Comparison of ENCODE assay signal across 20 mouse cellular contexts in the genomic region with DNA sequence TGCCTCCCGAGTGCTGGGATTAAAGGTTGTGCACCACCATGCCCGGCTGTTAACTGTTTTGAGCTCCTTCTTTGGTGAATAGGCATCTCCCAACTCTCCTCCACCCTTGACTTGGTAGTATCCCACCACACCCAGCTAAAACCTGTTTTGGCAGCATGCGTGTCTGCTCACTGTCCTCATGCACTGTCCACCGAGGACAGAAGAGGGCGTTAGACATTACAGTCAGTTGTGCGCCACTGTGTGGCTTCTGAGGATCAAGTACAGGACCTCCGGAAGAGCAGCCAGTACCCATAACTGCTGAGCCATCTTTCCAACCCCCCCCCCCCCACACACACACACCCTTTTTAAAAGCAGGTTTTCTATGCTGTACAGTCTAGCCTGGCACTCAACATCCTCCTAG. TPM values are rescaled to one million over a fixed set of nuclear protein-coding genes. Genes with fewer than 3 reads are reported as not detected.
DNase-seq lines count a peak whose midpoint lies in the region; ATAC-seq and TF ChIP-seq lines count a peak whose summit lies in the region.
"Had no signal": no experiment of that assay in that cellular context is flagged by ENCODE, and none has a peak within 500 bp of the region (broad histone marks: within the 10 kb centered on the region; RNA-seq: fewer than 3 reads in every experiment).

No protein-coding gene starts in this region.

- no peak overlapping the region for H3K4me2 ChIP-seq in kidney, postnatal 0 days (ENCODE audit: low read length)
- H3K4me2 ChIP-seq in kidney, embryonic 16.5 days (replicated peaks; ENCODE audit: low read depth, low read length), result no peak overlapping the region
- no peak overlapping the region for H3K4me2 ChIP-seq in midbrain, embryonic 11.5 days
- no peak overlapping the region for H3K4me2 ChIP-seq in midbrain, embryonic 13.5 days (replicated peaks)
- H3K4me2 ChIP-seq: embryonic facial prominence, embryonic 15.5 days; forebrain, embryonic 13.5 days; neural tube, embryonic 15.5 days had no signal

- H3K27ac ChIP-seq in heart, adult 2 months, result no peak overlapping the region
- no peak overlapping the region for H3K27ac ChIP-seq in kidney, postnatal 0 days
- H3K27ac ChIP-seq in kidney, embryonic 16.5 days (ENCODE audit: low read length), result no peak overlapping the region
- no peak overlapping the region for H3K27ac ChIP-seq in midbrain, embryonic 11.5 days (ENCODE audit: low read depth, low read length)
- no peak overlapping the region for H3K27ac ChIP-seq in midbrain, embryonic 13.5 days
- H3K27ac ChIP-seq: embryonic facial prominence, embryonic 15.5 days; forebrain, embryonic 13.5 days had no signal

- no peak for ATAC-seq in kidney, postnatal 0 days (replicated peaks; ENCODE audit: low FRiP score, low read depth)
- no peak for ATAC-seq in kidney, embryonic 16.5 days (ENCODE audit: low FRiP score, low TSS enrichment)
- no peak for ATAC-seq in midbrain, embryonic 11.5 days (ENCODE audit: low FRiP score)
- ATAC-seq in midbrain, embryonic 13.5 days, result no peak
- ATAC-seq: forebrain, embryonic 13.5 days; inflammation-experienced regulatory T-cells, adult 6 months; Patski had no signal

- DNase-seq in heart, adult 2 months, result no peak
- DNase-seq in heart, postnatal 14 days, result no peak
- DNase-seq in kidney, postnatal 0 days (ENCODE audit: low spot score), result no peak
- DNase-seq in midbrain, embryonic 11.5 days (ENCODE audit: low spot score, missing footprints), result peak; percentile 73
- peak; percentile 63 for DNase-seq in ZHBTc4 (ENCODE audit: low read depth, low spot score)
- no peak for DNase-seq in frontal cortex, postnatal 14 days (ENCODE audit: low spot score in 2 of 2)
- DNase-seq: adrenal gland, adult 2 months; cerebellum, adult 2 months; heart, postnatal 10 days; right cerebral cortex, adult 18-20 months had no signal

- TF ChIP-seq EP300 in heart, adult 2 months (IDR thresholded peaks at IDR 0.05; ENCODE audit: insufficient read depth, low read depth, low read length), result no peak

- H3K79me2 ChIP-seq in heart, adult 2 months (replicated peaks; ENCODE audit: control insufficient read depth, insufficient read depth, low read length), result no peaks in the 10 kb centered on the region

- H3K9ac ChIP-seq in heart, adult 2 months (ENCODE audit: low read depth, low read length), result no peak overlapping the region
- H3K9ac ChIP-seq in kidney, postnatal 0 days (ENCODE audit: low read depth, low read length), result no peak overlapping the region
- H3K9ac ChIP-seq in kidney, embryonic 16.5 days (replicated peaks; ENCODE audit: low read length), result no peak overlapping the region
- no peak overlapping the region for H3K9ac ChIP-seq in midbrain, embryonic 11.5 days (ENCODE audit: low read length)
- H3K9ac ChIP-seq in midbrain, embryonic 13.5 days (replicated peaks), result no peak overlapping the region
- H3K9ac ChIP-seq: embryonic facial prominence, embryonic 15.5 days; forebrain, embryonic 13.5 days; neural tube, embryonic 15.5 days had no signal

- no peak for TF ChIP-seq POLR2A in heart, adult 2 months (IDR thresholded peaks at IDR 0.05; ENCODE audit: insufficient read depth, low read depth, low read length)

- H3K9me3 ChIP-seq in kidney, postnatal 0 days (replicated peaks; ENCODE audit: low read length), result no peaks in the 10 kb centered on the region
- H3K9me3 ChIP-seq in kidney, embryonic 16.5 days (ENCODE audit: low read length), result no peaks in the 10 kb centered on the region
- H3K9me3 ChIP-seq in midbrain, embryonic 11.5 days (ENCODE audit: control insufficient read depth, low read length), result no peaks in the 10 kb centered on the region
- no peaks in the 10 kb centered on the region for H3K9me3 ChIP-seq in midbrain, embryonic 13.5 days
- H3K9me3 ChIP-seq: embryonic facial prominence, embryonic 15.5 days; forebrain, embryonic 13.5 days; neural tube, embryonic 15.5 days had no signal

- H3K27me3 ChIP-seq in heart, adult 2 months (ENCODE audit: control insufficient read depth, insufficient read depth, low read length), result peaks cover 2% of the 10 kb centered on the region
- H3K27me3 ChIP-seq in kidney, postnatal 0 days (ENCODE audit: insufficient read depth, low read length), result no peaks in the 10 kb centered on the region
- H3K27me3 ChIP-seq in kidney, embryonic 16.5 days (ENCODE audit: insufficient read depth, low read length), result no peaks in the 10 kb centered on the region
- peaks cover 15% of the 10 kb centered on the region for H3K27me3 ChIP-seq in midbrain, embryonic 11.5 days (ENCODE audit: control insufficient read depth, insufficient read depth, low read length)
- peaks cover 31% of the 10 kb centered on the region for H3K27me3 ChIP-seq in midbrain, embryonic 13.5 days
- H3K27me3 ChIP-seq: Patski had no signal

- TF ChIP-seq CTCF in heart, adult 2 months (IDR thresholded peaks at IDR 0.05), result peak; percentile 26; the same call in 1 of the 2 replicates
- TF ChIP-seq CTCF in kidney, postnatal 0 days (IDR thresholded peaks at IDR 0.05; ENCODE audit: low read depth), result peak; percentile 47

- no peak overlapping the region for H3K4me3 ChIP-seq in heart, adult 2 months
- no peak overlapping the region for H3K4me3 ChIP-seq in kidney, postnatal 0 days (replicated peaks; ENCODE audit: low read depth, low read length)
- H3K4me3 ChIP-seq in kidney, embryonic 16.5 days (ENCODE audit: low read length), result no peak overlapping the region
- H3K4me3 ChIP-seq in midbrain, embryonic 11.5 days (ENCODE audit: low read depth, low read length), result no peak overlapping the region
- H3K4me3 ChIP-seq in midbrain, embryonic 13.5 days (replicated peaks), result no peak overlapping the region
- H3K4me3 ChIP-seq: embryonic facial prominence, embryonic 15.5 days; forebrain, embryonic 13.5 days; neural tube, embryonic 15.5 days had no signal

- WGBS in heart, adult 2 months, result 56% methylated on average over 7 of the region's 7 CpGs
- WGBS in kidney, postnatal 0 days, result 72% methylated on average over 6 of the region's 7 CpGs
- WGBS in kidney, embryonic 16.5 days, result 65% methylated on average over 7 of the region's 7 CpGs
- 75% methylated on average over 6 of the region's 7 CpGs for WGBS in midbrain, embryonic 11.5 days
- 63% methylated on average over 7 of the region's 7 CpGs for WGBS in midbrain, embryonic 13.5 days

- intact Hi-C loops in heart, adult 2 months (cut with DNase I), result no loop called here
- intact Hi-C loops in heart, postnatal 14 days (cut with DNase I), result loop anchor here (5.0 kb wide), 1 partner anchor 113 kb away; no protein-coding TSS in a partner anchor

- peaks cover 8% of the 10 kb centered on the region for H3K4me1 ChIP-seq in heart, adult 2 months (ENCODE audit: control insufficient read depth, insufficient read depth, low read length)
- peaks cover 15% of the 10 kb centered on the region for H3K4me1 ChIP-seq in kidney, postnatal 0 days (replicated peaks; ENCODE audit: insufficient read depth, low read length)
- peaks cover 31% of the 10 kb centered on the region for H3K4me1 ChIP-seq in kidney, embryonic 16.5 days (ENCODE audit: insufficient read depth, low read length)
- H3K4me1 ChIP-seq in midbrain, embryonic 11.5 days (ENCODE audit: control insufficient read depth, insufficient read depth, low read length), result peaks cover 24% of the 10 kb centered on the region
- H3K4me1 ChIP-seq in midbrain, embryonic 13.5 days (replicated peaks), result peaks cover 34% of the 10 kb centered on the region

- no peaks in the 10 kb centered on the region for H3K36me3 ChIP-seq in heart, adult 2 months (ENCODE audit: control insufficient read depth, insufficient read depth, low read length)
- H3K36me3 ChIP-seq in kidney, postnatal 0 days (ENCODE audit: insufficient read depth, low read length), result no peaks in the 10 kb centered on the region
- no peaks in the 10 kb centered on the region for H3K36me3 ChIP-seq in kidney, embryonic 16.5 days (ENCODE audit: insufficient read depth, low read length)
- no peaks in the 10 kb centered on the region for H3K36me3 ChIP-seq in midbrain, embryonic 11.5 days (ENCODE audit: control insufficient read depth, insufficient read depth, low read length)
- H3K36me3 ChIP-seq in midbrain, embryonic 13.5 days, result no peaks in the 10 kb centered on the region
- H3K36me3 ChIP-seq: embryonic facial prominence, embryonic 15.5 days; neural tube, embryonic 15.5 days had no signal

RNA-seq across cellular contexts. Expression of a gene that starts 3.7 kb away (rescaled TPM):
- total RNA-seq in heart, adult 2 months (2021), result under 1 TPM in 1 of 2 experiments, not detected in 1; 0.45 TPM
- polyA plus RNA-seq in heart, adult 2 months (2012; rRNA removed), result 0.64 TPM in 1 of 2 replicates, not detected in the other
- total RNA-seq in heart, postnatal 14 days (2021), result not detected
- polyA plus RNA-seq in kidney, postnatal 0 days (2015; fragmentation: Nextera tagmentation; extraction: Ambion mirVana), result 0.37 and 0.78 TPM in 2 replicates
- 0.35 TPM in 1 of 2 replicates, not detected in the other for polyA plus RNA-seq in kidney, embryonic 16.5 days (2015; fragmentation: Nextera tagmentation; extraction: Ambion mirVana)
- polyA plus RNA-seq in midbrain, embryonic 11.5 days (2014; fragmentation: Nextera tagmentation; extraction: Ambion mirVana), result not detected in 2 replicates
- polyA plus RNA-seq in midbrain, embryonic 13.5 days (2015; fragmentation: Nextera tagmentation; extraction: Ambion mirVana), result not detected in 2 replicates
- total RNA-seq: adrenal gland, adult 2 months; gastrocnemius, adult 8-10 months; heart, postnatal 10 days; left cerebral cortex, postnatal 36 days; megakaryocyte, adult 5-6 weeks had no signal
- polyA plus RNA-seq: embryonic facial prominence, embryonic 15.5 days; forebrain, embryonic 13.5 days; inflammation-experienced regulatory T-cells, adult 6 months; Patski had no signal

RNA-seq across cellular contexts. Expression of a gene that starts 3.9 kb away (rescaled TPM):
- total RNA-seq in heart, adult 2 months (2021), result not detected
- polyA plus RNA-seq in heart, adult 2 months (2012; rRNA removed), result 0.14 TPM in 1 of 2 replicates, not detected in the other
- not detected for total RNA-seq in heart, postnatal 14 days (2021)
- 0.10 TPM in 1 of 2 replicates, not detected in the other for polyA plus RNA-seq in kidney, postnatal 0 days (2015; fragmentation: Nextera tagmentation; extraction: Ambion mirVana)
- polyA plus RNA-seq in kidney, embryonic 16.5 days (2015; fragmentation: Nextera tagmentation; extraction: Ambion mirVana), result not detected in 2 replicates
- polyA plus RNA-seq in midbrain, embryonic 11.5 days (2014; fragmentation: Nextera tagmentation; extraction: Ambion mirVana), result not detected in 2 replicates
- 0.16 and 0.26 TPM in 2 replicates for polyA plus RNA-seq in midbrain, embryonic 13.5 days (2015; fragmentation: Nextera tagmentation; extraction: Ambion mirVana)
- total RNA-seq: adrenal gland, adult 2 months; gastrocnemius, adult 8-10 months; heart, postnatal 10 days; megakaryocyte, adult 5-6 weeks had no signal
- polyA plus RNA-seq: adrenal gland, adult 2 months; embryonic facial prominence, embryonic 15.5 days; forebrain, embryonic 13.5 days; inflammation-experienced regulatory T-cells, adult 6 months; Patski had no signal

RNA-seq across cellular contexts. Expression of a gene that starts 18.7 kb away (rescaled TPM):
- total RNA-seq in heart, adult 2 months (2021), result 1 to 10 TPM; 3.5 to 5.1 TPM
- polyA plus RNA-seq in heart, adult 2 months (2012; rRNA removed), result 5.1 and 7.0 TPM in 2 replicates
- total RNA-seq in heart, postnatal 14 days (2021), result 10 to 100 TPM; 13.6 to 23.8 TPM
- polyA plus RNA-seq in kidney, postnatal 0 days (2015; fragmentation: Nextera tagmentation; extraction: Ambion mirVana), result 613 and 625 TPM in 2 replicates
- polyA plus RNA-seq in kidney, embryonic 16.5 days (2015; fragmentation: Nextera tagmentation; extraction: Ambion mirVana), result 761 and 859 TPM in 2 replicates
- 1,816 and 1,974 TPM in 2 replicates for polyA plus RNA-seq in midbrain, embryonic 11.5 days (2014; fragmentation: Nextera tagmentation; extraction: Ambion mirVana)
- 1,749 and 1,885 TPM in 2 replicates for polyA plus RNA-seq in midbrain, embryonic 13.5 days (2015; fragmentation: Nextera tagmentation; extraction: Ambion mirVana)

RNA-seq across cellular contexts. Expression of a gene that starts 33.3 kb away (rescaled TPM):
- 10 to 100 TPM; 48.8 to 50.3 TPM for total RNA-seq in heart, adult 2 months (2021)
- polyA plus RNA-seq in heart, adult 2 months (2012; rRNA removed), result 21.3 and 25.0 TPM in 2 replicates
- total RNA-seq in heart, postnatal 14 days (2021), result 10 to 100 TPM; 39.6 to 43.9 TPM
- 25.6 and 27.8 TPM in 2 replicates for polyA plus RNA-seq in kidney, postnatal 0 days (2015; fragmentation: Nextera tagmentation; extraction: Ambion mirVana)
- 31.8 and 33.6 TPM in 2 replicates for polyA plus RNA-seq in kidney, embryonic 16.5 days (2015; fragmentation: Nextera tagmentation; extraction: Ambion mirVana)
- polyA plus RNA-seq in midbrain, embryonic 11.5 days (2014; fragmentation: Nextera tagmentation; extraction: Ambion mirVana), result 23.3 and 23.7 TPM in 2 replicates
- 34.0 and 36.7 TPM in 2 replicates for polyA plus RNA-seq in midbrain, embryonic 13.5 days (2015; fragmentation: Nextera tagmentation; extraction: Ambion mirVana)

RNA-seq across cellular contexts. Expression of a gene that starts 47.8 kb away (rescaled TPM):
- 10 to 100 TPM; 15.7 to 16.1 TPM for total RNA-seq in heart, adult 2 months (2021)
- polyA plus RNA-seq in heart, adult 2 months (2012; rRNA removed), result 17.9 and 35.2 TPM in 2 replicates
- total RNA-seq in heart, postnatal 14 days (2021), result 10 to 100 TPM; 23.9 to 24.2 TPM
- 170 and 196 TPM in 2 replicates for polyA plus RNA-seq in kidney, postnatal 0 days (2015; fragmentation: Nextera tagmentation; extraction: Ambion mirVana)
- 285 and 304 TPM in 2 replicates for polyA plus RNA-seq in kidney, embryonic 16.5 days (2015; fragmentation: Nextera tagmentation; extraction: Ambion mirVana)
- polyA plus RNA-seq in midbrain, embryonic 11.5 days (2014; fragmentation: Nextera tagmentation; extraction: Ambion mirVana), result 225 and 234 TPM in 2 replicates
- polyA plus RNA-seq in midbrain, embryonic 13.5 days (2015; fragmentation: Nextera tagmentation; extraction: Ambion mirVana), result 138 TPM in 2 replicates

Comparison
In these comparisons a context has a peak if more than half of its experiments do, and no peak if none do; other contexts are left out.
1. DNase-seq: peak in midbrain, embryonic 11.5 days (single experiment) and ZHBTc4 (single experiment); none in heart, adult 2 months (0 of 2), heart, postnatal 14 days (0 of 2), kidney, postnatal 0 days (single experiment) and frontal cortex, postnatal 14 days (0 of 2).
2. RNA of a gene that starts 18.7 kb away (polyA plus RNA-seq): 1,816 to 1,974 TPM in midbrain, embryonic 11.5 days, 1,749 to 1,885 TPM in midbrain, embryonic 13.5 days, 761 to 859 TPM in kidney, embryonic 16.5 days and 613 to 625 TPM in kidney, postnatal 0 days; 5.1 to 7.0 TPM in heart, adult 2 months; every median in the first group is over 10 times any median in the second.